Mouse (Mus musculus) kidney, adult 2 months (tissue): Measurements from ENCODE around the gene Mgat4b. TPM values are rescaled to one million over a fixed set of nuclear protein-coding genes. Genes with fewer than 3 reads are reported as not detected.

Source experiments
- DNase-seq: peaks from one replicate; pipeline ENCODE4 v3.0.0; 2021
- H3K27ac ChIP-seq: fragments of 200-500 bp; 2 replicates; pipeline ENCODE4 v1.5.1; 2012; ENCODE audit warnings: low read depth, low read length, control low read depth, inconsistent platforms; ENCODE audit not compliant: insufficient read depth
- H3K27me3 ChIP-seq: fragments of 200-500 bp; replicated peaks from 2 replicates; pipeline ENCODE4 v1.6.1; 2012; ENCODE audit warnings: mild to moderate bottlenecking, moderate library complexity, low read length, inconsistent platforms; ENCODE audit not compliant: control insufficient read depth, insufficient read depth
- H3K36me3 ChIP-seq: fragments of 200-500 bp; 2 replicates; pipeline ENCODE4 v1.6.1; 2012; ENCODE audit warnings: mild to moderate bottlenecking, moderate library complexity, low read length, inconsistent platforms; ENCODE audit not compliant: control insufficient read depth, insufficient read depth
- H3K4me1 ChIP-seq: fragments of 200-500 bp; 2 replicates; pipeline ENCODE4 v1.6.1; 2011; ENCODE audit warnings: low read length; ENCODE audit not compliant: control insufficient read depth, insufficient read depth
- H3K4me3 ChIP-seq: fragments of 200-500 bp; 2 replicates; pipeline ENCODE4 v1.5.1; 2011; ENCODE audit warnings: mild to moderate bottlenecking, low read depth, low read length, control low read depth; ENCODE audit not compliant: insufficient read depth
- CTCF ChIP-seq: fragments of 200-500 bp; conservative IDR thresholded peaks from 2 replicates; pipeline ENCODE4 v1.5.1; 2011; ENCODE audit warnings: low read depth, mild to moderate bottlenecking, control low read depth, low read length, moderate library complexity, mixed read lengths; ENCODE audit not compliant: insufficient read depth, insufficient read length
- POLR2A ChIP-seq: fragments of 200-500 bp; IDR thresholded peaks from one replicate; pipeline ENCODE4 v1.6.1; 2011; ENCODE audit warnings: low read depth, low read length, control low read depth
- WGBS: fragments of 180-500 bp; shearing (Covaris S2); methylation state at CpG from one replicate; pipeline ENCODE4 v1.1.7; 2018; 5-methylcytosine and 5-hydroxymethylcytosine counted together
- polyA plus RNA-seq: library from polyadenylated mRNA; depleted of rRNA; stranded (reverse); fragments of >200 nt; gene quantifications from 2 replicates; pipeline ENCODE4 v1.2.3, GENCODE M21; 2012

The Mgat4b gene
- polyA plus RNA-seq, 1 experiment: 85.4 TPM

- no peaks in the 10 kb centered on the region for H3K27me3 ChIP-seq
- under 1% methylated on average over 24 of the region's 24 CpGs for WGBS
- peak; percentile 96 for DNase-seq
- H3K36me3 ChIP-seq: peaks cover 17% of the 10 kb centered on the region
- H3K4me3 ChIP-seq: peak overlapping the region; percentile 87
- TF ChIP-seq POLR2A (no peak), CTCF (no peak)
- H3K4me1 ChIP-seq: peaks cover 51% of the 10 kb centered on the region
- H3K27ac ChIP-seq: peak overlapping the region; percentile 97
These were observed 587 bp upstream of the Mgat4b start for GRCm38 (mm10) chr11:50210101-50210504.

GRCm38 (mm10) chr11:50211322-50212059, 801 bp downstream of the Mgat4b start:
- peak; percentile 42 for DNase-seq
- TF ChIP-seq CTCF (no peak), POLR2A (no peak)
- Histone ChIP-seq H3K27ac (peak overlapping the region; percentile 98), H3K36me3 (peaks cover 8% of the 10 kb centered on the region; the same call in 1 of the 2 replicates), H3K27me3 (no peaks in the 10 kb centered on the region), H3K4me1 (peaks cover 44% of the 10 kb centered on the region), H3K4me3 (peak overlapping the region; percentile 87)
- WGBS: 72% methylated on average over 3 of the region's 3 CpGs

GRCm38 (mm10) chr11:50212060-50212739, 1.5 kb downstream of the Mgat4b start:
- Histone ChIP-seq H3K27me3 (no peaks in the 10 kb centered on the region), H3K36me3 (peaks cover 3% of the 10 kb centered on the region; the same call in 1 of the 2 replicates), H3K27ac (peak overlapping the region; percentile 98), H3K4me3 (peak overlapping the region; percentile 9; the same call in 1 of the 2 replicates), H3K4me1 (peaks cover 40% of the 10 kb centered on the region)
- DNase-seq: peak; percentile 40
- 39% methylated on average over 3 of the region's 3 CpGs for WGBS
- TF ChIP-seq POLR2A (no peak), CTCF (no peak)

- TF ChIP-seq POLR2A (peak; percentile 36), CTCF (no peak)
- Histone ChIP-seq H3K27me3 (no peaks in the 10 kb centered on the region), H3K36me3 (no peaks in the 10 kb centered on the region), H3K27ac (peak overlapping the region; percentile 98), H3K4me3 (peak overlapping the region; percentile 42), H3K4me1 (peaks cover 33% of the 10 kb centered on the region)
- 12% methylated on average over 11 of the region's 11 CpGs for WGBS
- DNase-seq: peak; percentile 96
These were observed 2.4 kb downstream of the Mgat4b start for GRCm38 (mm10) chr11:50212848-50213758.

- 92% methylated on average over 6 of the region's 6 CpGs for WGBS
These were observed 3.9 kb downstream of the Mgat4b start for GRCm38 (mm10) chr11:50214631-50215030.

GRCm38 (mm10) chr11:50215633-50216032, 4.9 kb downstream of the Mgat4b start:
- H3K27me3 ChIP-seq: no peaks in the 10 kb centered on the region
- 59% methylated on average over 9 of the region's 9 CpGs for WGBS
- DNase-seq: no peak
- TF ChIP-seq POLR2A (no peak), CTCF (no peak)
- H3K36me3 ChIP-seq: no peaks in the 10 kb centered on the region
- H3K27ac ChIP-seq: no peak overlapping the region
- peaks cover 24% of the 10 kb centered on the region for H3K4me1 ChIP-seq
- H3K4me3 ChIP-seq: no peak overlapping the region

More at GRCm38 (mm10) chr11:50214631-50215030, 3.9 kb downstream of the Mgat4b start:
- no peak for DNase-seq
- no peaks in the 10 kb centered on the region for H3K27me3 ChIP-seq
- TF ChIP-seq CTCF: no peak
- TF ChIP-seq POLR2A: no peak
- no peak overlapping the region for H3K27ac ChIP-seq
- peaks cover 24% of the 10 kb centered on the region for H3K4me1 ChIP-seq
- H3K36me3 ChIP-seq: no peaks in the 10 kb centered on the region
- H3K4me3 ChIP-seq: no peak overlapping the region
